Mouse (Mus musculus) liver, embryonic 13.5 days (tissue): ENCODE measurements around the gene Mical3. TPM values are rescaled to one million over a fixed set of nuclear protein-coding genes. Genes with fewer than 3 reads are reported as not detected.

Experiments used
- ATAC-seq: fragments of 200-750 bp; cut with Nextera tagmentation; 2 replicates; pipeline ENCODE4 v1.8.0; 2017; ENCODE audit warnings: low read depth, mild to moderate bottlenecking, moderate number of reproducible peaks, moderate library complexity
- DNase-seq: peaks from one replicate; pipeline ENCODE4 v3.0.0; 2022
- H3K27ac ChIP-seq: fragments of 300-500 bp; sonication (generic); 2 replicates; pipeline ENCODE4 v1.5.1; 2015; ENCODE audit warnings: moderate library complexity, mild to moderate bottlenecking, inconsistent platforms
- H3K27me3 ChIP-seq: fragments of 300-500 bp; sonication (generic); 2 replicates; pipeline ENCODE4 v1.6.1; 2015; ENCODE audit warnings: mild to moderate bottlenecking, inconsistent platforms
- H3K36me3 ChIP-seq: fragments of 300-500 bp; sonication (generic); 2 replicates; pipeline ENCODE4 v1.6.1; 2015; ENCODE audit warnings: mild to moderate bottlenecking, inconsistent platforms
- H3K4me1 ChIP-seq: fragments of 300-500 bp; sonication (generic); replicated peaks from 2 replicates; pipeline ENCODE4 v1.6.1; 2015; ENCODE audit warnings: inconsistent platforms
- H3K4me2 ChIP-seq: fragments of 300-500 bp; sonication (generic); 2 replicates; pipeline ENCODE4 v1.6.1; 2015; ENCODE audit warnings: inconsistent platforms, mild to moderate bottlenecking, moderate library complexity
- H3K4me3 ChIP-seq: fragments of 300-500 bp; sonication (generic); replicated peaks from 2 replicates; pipeline ENCODE4 v1.5.1; 2015; ENCODE audit warnings: mild to moderate bottlenecking, inconsistent platforms
- H3K9ac ChIP-seq: fragments of 300-500 bp; sonication (generic); 2 replicates; pipeline ENCODE4 v1.6.1; 2015; ENCODE audit warnings: mild to moderate bottlenecking, inconsistent platforms
- H3K9me3 ChIP-seq: fragments of 300-500 bp; sonication (generic); replicated peaks from 2 replicates; pipeline ENCODE4 v1.6.1; 2016; ENCODE audit warnings: inconsistent platforms
- WGBS: fragments of 180-500 bp; shearing (Covaris S2); methylation state at CpG from one replicate; pipeline ENCODE4 v1.1.7; 2015; ENCODE audit not compliant: insufficient replicate concordance; 5-methylcytosine and 5-hydroxymethylcytosine counted together
- polyA plus RNA-seq: library from polyadenylated mRNA; unstranded; fragments of >200 nt; fragmentation: Nextera tagmentation; extraction: Ambion mirVana; gene quantifications from 2 replicates; pipeline ENCODE4 v1.2.1, GENCODE M21; 2015

The Mical3 gene
- polyA plus RNA-seq, 1 experiment from 2014 or later: 9.9 TPM

DNA sequence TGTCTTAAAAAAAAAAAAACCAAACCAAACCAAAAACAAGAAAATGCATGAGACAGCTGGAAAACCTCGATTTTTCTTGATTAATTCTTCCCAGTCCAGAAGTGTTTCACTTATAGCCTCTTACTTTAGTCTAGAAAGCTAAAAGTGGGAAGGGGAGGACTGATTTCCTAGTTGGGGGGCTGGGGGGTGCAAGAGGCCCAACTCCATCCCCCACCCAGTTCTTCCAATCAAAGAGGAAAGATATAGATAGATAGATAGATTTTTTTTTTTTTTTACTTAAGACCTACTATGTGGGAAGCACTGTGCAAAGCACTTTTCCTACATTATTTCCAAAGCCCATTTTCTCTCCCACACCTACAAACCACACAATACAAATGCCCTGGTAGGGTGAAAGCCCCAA is 22.7 kb downstream of the Mical3 start:
- Histone ChIP-seq H3K9me3 (no peaks in the 10 kb centered on the region), H3K9ac (peak overlapping the region; percentile 100), H3K4me1 (peaks cover 87% of the 10 kb centered on the region), H3K36me3 (peaks cover 45% of the 10 kb centered on the region), H3K4me2 (peak overlapping the region; percentile 91), H3K27me3 (no peaks in the 10 kb centered on the region), H3K27ac (peak overlapping the region; percentile 15), H3K4me3 (peak overlapping the region; percentile 100)
- DNase-seq: no peak
- ATAC-seq: no peak
- WGBS: 53% methylated on average over 1 of the region's 1 CpGs

DNA sequence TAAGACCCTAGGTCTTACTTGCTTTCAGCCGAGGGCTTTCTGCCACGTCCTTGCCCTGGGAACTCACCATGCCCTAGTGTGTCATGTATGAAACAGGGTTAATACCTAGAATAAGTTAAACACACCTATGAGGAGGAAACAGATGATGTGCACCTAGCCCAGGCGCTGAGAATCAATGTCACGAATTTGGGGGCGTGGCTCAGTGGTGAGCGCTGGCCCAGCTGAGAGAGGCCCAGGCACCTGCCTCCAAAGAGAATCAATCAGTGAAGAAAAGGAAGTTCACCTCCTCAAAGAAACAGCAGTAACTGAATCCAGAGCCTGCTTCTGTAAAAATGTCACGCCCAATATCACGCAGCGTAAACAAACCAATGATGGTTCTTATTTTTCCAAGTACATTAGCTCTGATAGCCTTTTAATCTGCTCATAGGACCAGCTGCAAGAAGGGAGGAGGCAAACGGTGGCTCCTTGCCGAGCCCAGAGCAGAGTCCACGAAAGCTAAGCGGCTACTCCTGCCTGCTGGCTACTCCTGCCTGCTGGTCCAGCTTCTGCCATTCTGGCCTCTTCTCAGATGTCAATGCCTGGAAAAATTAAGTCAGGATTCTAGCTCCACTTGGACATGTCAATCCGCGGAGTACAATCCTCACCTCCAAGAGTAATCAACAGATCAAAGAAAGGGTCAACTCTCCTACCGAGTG is 23.9 kb downstream of the Mical3 start:
- H3K4me1 ChIP-seq: peaks cover 87% of the 10 kb centered on the region
- no peak overlapping the region for H3K4me3 ChIP-seq
- WGBS: 84% methylated on average over 16 of the region's 16 CpGs
- no peak overlapping the region for H3K9ac ChIP-seq
- H3K27me3 ChIP-seq: no peaks in the 10 kb centered on the region
- no peaks in the 10 kb centered on the region for H3K9me3 ChIP-seq
- H3K4me2 ChIP-seq: no peak overlapping the region
- H3K36me3 ChIP-seq: peaks cover 55% of the 10 kb centered on the region
- ATAC-seq (no peak), DNase-seq (no peak)
- no peak overlapping the region for H3K27ac ChIP-seq

DNA sequence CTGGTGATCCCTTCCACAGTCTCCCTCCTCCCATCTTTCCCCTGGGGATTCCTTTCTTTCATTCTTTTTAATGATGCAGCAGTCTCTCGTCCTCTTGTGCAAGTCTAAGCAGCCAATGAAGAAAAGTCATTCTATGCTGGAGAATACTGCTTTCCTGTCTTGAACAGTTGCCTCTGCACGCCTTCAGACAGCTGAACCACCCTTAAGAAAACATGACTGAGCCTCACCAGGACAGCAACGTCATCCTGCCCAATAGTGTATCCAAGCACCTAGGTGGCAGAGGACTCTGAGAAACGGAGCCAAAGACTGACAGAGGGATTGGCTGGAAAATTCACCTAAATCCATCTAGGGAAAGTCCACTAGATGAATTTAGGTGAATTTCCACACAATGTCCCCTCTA is 25.1 kb downstream of the Mical3 start:
- Histone ChIP-seq H3K4me3 (no peak overlapping the region), H3K27ac (no peak overlapping the region), H3K4me2 (no peak overlapping the region), H3K9me3 (no peaks in the 10 kb centered on the region), H3K27me3 (no peaks in the 10 kb centered on the region), H3K36me3 (peaks cover 61% of the 10 kb centered on the region), H3K4me1 (peaks cover 87% of the 10 kb centered on the region), H3K9ac (no peak overlapping the region; the same call in 1 of the 2 replicates)
- ATAC-seq: no peak
- WGBS: 73% methylated on average over 4 of the region's 4 CpGs
- DNase-seq: no peak

DNA sequence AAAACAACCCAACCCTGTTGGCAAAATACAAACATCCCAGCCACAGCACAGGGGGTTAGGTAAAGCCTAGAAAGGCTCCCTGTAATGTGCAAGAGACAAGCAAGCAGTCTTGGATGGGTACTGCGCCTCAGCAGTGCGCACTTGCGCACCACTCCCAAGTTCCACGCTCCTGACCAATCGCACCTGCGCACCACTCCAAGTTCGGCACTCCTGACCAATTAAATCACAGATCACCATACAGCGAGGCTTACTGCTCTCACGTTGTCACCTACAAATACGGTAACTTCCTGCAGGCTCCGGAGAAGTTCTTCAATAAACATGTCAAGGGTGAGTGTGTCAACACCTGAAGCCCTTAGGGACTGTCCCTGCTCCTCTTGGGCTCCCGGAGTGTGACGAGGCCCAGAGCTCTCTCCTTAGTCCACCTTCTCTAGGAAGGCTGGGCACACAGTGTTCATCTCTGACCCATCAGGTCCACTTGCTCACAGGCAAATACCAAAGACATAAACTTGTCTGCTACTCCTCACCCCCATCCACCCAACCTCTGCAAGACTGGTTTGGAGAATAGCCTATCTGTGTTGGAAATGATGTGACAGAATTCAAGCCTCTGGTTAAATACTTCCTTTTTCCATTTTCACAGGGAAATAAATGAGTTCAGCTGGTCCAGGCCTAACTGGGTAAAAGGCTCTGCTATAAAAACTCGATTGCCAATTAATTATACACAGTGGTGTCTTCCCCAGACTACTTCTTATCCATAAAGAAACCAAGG is 27.2 kb downstream of the Mical3 start:
- 84% methylated on average over 14 of the region's 14 CpGs for WGBS
- DNase-seq: no peak
- Histone ChIP-seq H3K4me2 (no peak overlapping the region), H3K4me3 (no peak overlapping the region), H3K9me3 (no peaks in the 10 kb centered on the region), H3K27me3 (no peaks in the 10 kb centered on the region), H3K4me1 (peaks cover 99% of the 10 kb centered on the region), H3K9ac (peak overlapping the region; percentile 3; the same call in 1 of the 2 replicates), H3K27ac (peak overlapping the region; percentile 97; the same call in 1 of the 2 replicates), H3K36me3 (peaks cover 74% of the 10 kb centered on the region)
- ATAC-seq: no peak

DNA sequence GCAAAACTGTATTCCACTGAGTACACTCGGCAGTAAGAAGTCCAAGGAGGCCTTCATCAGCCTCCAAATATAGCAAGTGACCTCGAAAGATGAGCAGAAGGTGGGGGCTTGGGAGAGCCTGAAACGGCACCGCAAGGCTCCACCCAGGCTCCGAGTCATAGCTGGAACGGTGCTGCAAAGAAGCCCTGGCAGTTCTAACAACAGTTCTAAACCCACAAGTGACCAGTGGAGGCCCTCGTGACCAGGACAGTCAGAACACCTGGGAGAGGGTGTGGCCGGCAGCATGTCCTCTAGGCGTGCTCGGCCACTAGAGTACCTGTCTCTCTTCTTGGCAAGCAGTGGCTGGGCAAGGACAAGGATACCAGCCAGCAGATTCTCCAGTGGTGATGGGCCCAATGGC is 27.9 kb downstream of the Mical3 start:
- H3K27ac ChIP-seq: peak overlapping the region; percentile 97; the same call in 1 of the 2 replicates
- H3K4me1 ChIP-seq: peaks cover 99% of the 10 kb centered on the region
- H3K9me3 ChIP-seq: no peaks in the 10 kb centered on the region
- H3K4me2 ChIP-seq: no peak overlapping the region
- DNase-seq (no peak), ATAC-seq (no peak)
- H3K27me3 ChIP-seq: no peaks in the 10 kb centered on the region
- H3K36me3 ChIP-seq: peaks cover 74% of the 10 kb centered on the region
- WGBS: 78% methylated on average over 10 of the region's 10 CpGs
- H3K9ac ChIP-seq: no peak overlapping the region
- no peak overlapping the region for H3K4me3 ChIP-seq

DNA sequence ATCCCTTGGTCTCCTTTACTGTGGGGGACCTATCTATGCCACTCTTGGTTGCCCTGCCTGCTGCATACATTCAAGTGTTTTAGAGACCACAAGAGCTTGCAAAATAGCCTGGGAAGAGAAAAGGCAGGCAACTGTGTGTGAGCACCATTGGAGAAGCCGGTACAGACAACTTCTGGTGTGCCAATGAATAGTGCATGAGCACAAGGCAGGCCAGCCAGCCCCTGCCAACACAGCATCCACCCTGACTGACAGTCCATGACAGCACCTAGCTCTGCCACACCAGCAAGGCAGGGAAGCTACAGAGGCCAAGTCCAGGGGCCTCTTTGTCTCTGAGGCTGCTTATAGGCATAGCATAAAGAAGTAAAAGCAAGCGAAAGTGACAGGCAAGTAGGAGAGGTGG is 28.7 kb downstream of the Mical3 start:
- no peaks in the 10 kb centered on the region for H3K27me3 ChIP-seq
- peaks cover 99% of the 10 kb centered on the region for H3K4me1 ChIP-seq
- H3K27ac ChIP-seq: peak overlapping the region; percentile 97
- H3K9ac ChIP-seq: peak overlapping the region; percentile 47
- H3K4me3 ChIP-seq: no peak overlapping the region
- no peak overlapping the region for H3K4me2 ChIP-seq
- no peaks in the 10 kb centered on the region for H3K9me3 ChIP-seq
- H3K36me3 ChIP-seq: peaks cover 67% of the 10 kb centered on the region
- ATAC-seq: no peak
- 77% methylated on average over 2 of the region's 2 CpGs for WGBS
- no peak for DNase-seq

DNA sequence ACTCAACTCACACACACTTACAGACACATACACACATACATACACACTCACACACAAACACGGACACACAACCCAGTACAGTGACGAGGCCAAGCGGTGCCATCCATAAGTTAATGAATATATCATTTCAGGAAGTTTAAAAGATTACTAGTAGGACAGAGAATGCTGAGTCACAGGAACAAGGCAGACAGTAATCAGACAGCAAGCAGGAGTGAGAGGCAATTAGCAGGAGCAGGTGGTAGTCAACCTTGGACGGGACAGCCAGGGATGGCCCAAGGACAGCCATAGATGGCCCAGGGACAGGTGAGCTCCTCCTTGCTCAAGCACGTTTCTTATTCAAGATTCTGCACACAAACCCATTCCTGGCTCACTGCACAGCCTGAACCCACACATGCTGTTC is 29.6 kb downstream of the Mical3 start:
- peak overlapping the region; percentile 47 for H3K9ac ChIP-seq
- H3K4me3 ChIP-seq: no peak overlapping the region
- DNase-seq (peak; percentile 51), ATAC-seq (peak; percentile 66)
- H3K36me3 ChIP-seq: peaks cover 58% of the 10 kb centered on the region
- H3K9me3 ChIP-seq: no peaks in the 10 kb centered on the region
- H3K27me3 ChIP-seq: no peaks in the 10 kb centered on the region
- H3K4me2 ChIP-seq: peak overlapping the region; percentile 25; the same call in 1 of the 2 replicates
- peaks cover 99% of the 10 kb centered on the region for H3K4me1 ChIP-seq
- WGBS: 42% methylated on average over 5 of the region's 5 CpGs
- H3K27ac ChIP-seq: peak overlapping the region; percentile 97

DNA sequence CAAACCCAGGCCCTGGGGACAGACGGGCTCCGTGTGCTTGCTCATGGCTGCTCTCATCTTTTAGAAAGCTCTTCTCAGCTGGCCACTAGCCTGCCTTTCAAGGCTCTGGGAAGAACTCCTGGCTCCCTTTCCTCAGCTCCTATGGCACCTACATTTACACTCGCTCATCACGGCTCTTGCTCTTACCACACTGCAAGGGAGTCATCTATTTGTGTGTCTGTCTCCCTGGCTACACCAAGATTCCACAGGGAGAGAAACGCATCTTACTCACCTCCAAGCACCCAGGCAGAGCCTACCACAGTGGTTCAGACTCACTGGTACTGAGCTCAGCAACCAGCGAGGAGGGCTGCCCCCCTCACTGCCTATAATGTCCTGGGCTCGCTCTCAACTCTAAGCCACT is 31.0 kb downstream of the Mical3 start:
- Histone ChIP-seq H3K27me3 (no peaks in the 10 kb centered on the region), H3K4me2 (no peak overlapping the region), H3K9ac (no peak overlapping the region; the same call in 1 of the 2 replicates), H3K36me3 (peaks cover 52% of the 10 kb centered on the region), H3K4me3 (no peak overlapping the region), H3K4me1 (peaks cover 99% of the 10 kb centered on the region), H3K9me3 (no peaks in the 10 kb centered on the region), H3K27ac (peak overlapping the region; percentile 97)
- 85% methylated on average over 7 of the region's 7 CpGs for WGBS
- DNase-seq (no peak), ATAC-seq (no peak)

DNA sequence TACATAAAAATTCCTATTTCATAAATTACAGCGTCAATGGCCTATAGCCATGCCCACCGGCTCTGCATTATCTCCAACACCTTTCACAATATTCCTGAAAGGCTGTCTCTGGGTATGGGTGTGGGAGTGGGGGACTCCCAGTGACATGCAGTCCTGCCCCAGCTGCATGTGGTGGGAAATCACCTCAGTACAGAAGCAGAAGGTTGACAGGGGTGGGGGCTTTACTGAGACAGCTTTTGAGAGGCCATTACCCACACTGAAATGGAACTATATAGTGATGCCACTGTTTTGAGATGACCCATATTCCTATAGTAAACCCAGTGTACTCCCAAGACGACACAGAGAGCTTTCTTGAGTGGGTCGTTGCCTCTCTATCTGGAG is 31.6 kb downstream of the Mical3 start:
- H3K4me1 ChIP-seq: peaks cover 100% of the 10 kb centered on the region
- no peaks in the 10 kb centered on the region for H3K27me3 ChIP-seq
- ATAC-seq (no peak), DNase-seq (no peak)
- H3K9me3 ChIP-seq: no peaks in the 10 kb centered on the region
- H3K4me2 ChIP-seq: no peak overlapping the region
- H3K4me3 ChIP-seq: no peak overlapping the region
- H3K27ac ChIP-seq: peak overlapping the region; percentile 97
- H3K36me3 ChIP-seq: peaks cover 46% of the 10 kb centered on the region
- H3K9ac ChIP-seq: peak overlapping the region; percentile 50; the same call in 1 of the 2 replicates
- 58% methylated on average over 4 of the region's 4 CpGs for WGBS

DNA sequence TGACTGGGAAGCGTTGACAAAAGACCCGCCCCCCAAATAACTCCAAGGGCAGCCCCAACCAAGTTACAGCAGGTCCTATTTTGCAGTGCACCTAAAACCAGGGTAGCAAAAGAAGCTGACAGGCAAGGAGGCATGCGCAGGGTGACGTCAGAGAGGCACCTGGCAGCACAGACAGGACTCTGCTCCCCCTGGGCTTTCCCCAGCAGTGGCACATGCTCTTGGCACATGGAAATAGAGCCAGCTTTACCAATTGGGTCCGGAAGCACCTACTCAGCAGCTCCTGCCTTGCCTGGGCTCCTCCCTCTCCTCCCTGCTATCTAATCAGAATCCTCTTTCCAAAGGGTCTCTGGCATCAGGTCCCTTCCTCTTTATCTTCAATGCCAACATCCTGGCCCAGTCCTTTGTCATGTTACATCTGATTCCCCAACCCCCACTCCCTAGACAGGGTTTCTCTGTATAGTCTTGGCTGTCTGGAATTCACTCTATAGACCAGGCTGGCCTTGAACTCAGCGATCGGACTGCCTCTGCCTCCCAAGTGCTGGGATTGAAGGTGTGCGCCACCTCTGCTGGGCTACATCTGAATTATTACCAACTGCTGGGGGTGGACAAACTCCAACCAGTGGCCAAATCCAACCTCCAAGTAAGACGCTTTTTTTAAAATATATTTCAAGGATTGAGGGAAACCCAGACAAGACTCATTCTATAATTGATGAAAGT is 32.1 kb downstream of the Mical3 start:
- no peak for DNase-seq
- 53% methylated on average over 9 of the region's 9 CpGs for WGBS
- H3K9ac ChIP-seq: peak overlapping the region; percentile 50

DNA sequence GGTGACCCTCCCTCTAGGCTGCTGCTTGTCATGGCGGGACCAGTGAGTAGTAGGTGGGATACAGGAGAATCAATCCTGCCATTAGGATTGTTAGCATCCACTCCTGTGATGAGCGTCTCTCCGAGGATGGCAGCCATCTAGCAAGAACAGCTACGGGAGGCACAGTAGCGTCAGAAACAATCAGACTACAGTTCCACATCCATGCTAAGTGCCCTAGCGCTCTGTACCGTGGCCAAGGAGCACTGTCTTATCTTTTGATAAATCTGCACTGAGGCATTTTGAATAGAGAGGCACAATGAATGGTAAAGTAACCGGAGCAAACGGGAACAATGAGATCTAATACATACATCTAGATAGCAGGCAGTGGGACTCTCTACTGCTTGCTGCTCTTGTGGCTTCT is 32.7 kb downstream of the Mical3 start:
- H3K9me3 ChIP-seq: no peaks in the 10 kb centered on the region
- peak overlapping the region; percentile 50; the same call in 1 of the 2 replicates for H3K9ac ChIP-seq
- 66% methylated on average over 9 of the region's 9 CpGs for WGBS
- no peaks in the 10 kb centered on the region for H3K27me3 ChIP-seq
- no peak overlapping the region for H3K4me2 ChIP-seq
- H3K4me3 ChIP-seq: no peak overlapping the region
- DNase-seq (no peak), ATAC-seq (no peak)
- H3K27ac ChIP-seq: peak overlapping the region; percentile 97
- H3K36me3 ChIP-seq: peaks cover 35% of the 10 kb centered on the region
- peaks cover 100% of the 10 kb centered on the region for H3K4me1 ChIP-seq

More for the DNA sequence above, 32.1 kb downstream of the Mical3 start:
- no peak for ATAC-seq
- Histone ChIP-seq H3K4me3 (no peak overlapping the region; the same call in 1 of the 2 replicates), H3K9me3 (no peaks in the 10 kb centered on the region), H3K27me3 (no peaks in the 10 kb centered on the region), H3K4me1 (peaks cover 100% of the 10 kb centered on the region), H3K4me2 (peak overlapping the region; percentile 11; the same call in 1 of the 2 replicates), H3K27ac (peak overlapping the region; percentile 97), H3K36me3 (peaks cover 40% of the 10 kb centered on the region)
